Mouse (Mus musculus): Measurements from ENCODE around the gene Usp5.

- TF ChIP-seq CTCF (IDR thresholded peaks at IDR 0.05; ENCODE audit: extremely low read depth, insufficient read length, insufficient replicate concordance, low read depth, low read length) (no peak), POLR2A (IDR thresholded peaks at IDR 0.05; ENCODE audit: low read depth, low read length) (no peak)
Observed at GRCm38 (mm10) chr6:124796200-124796599, 33.1 kb downstream of the Usp5 start.
